Mouse (Mus musculus): ENCODE data around the gene Pcdh7.

Pcdh7 gene

GRCm38 (mm10) chr5:57803108-57803507 lies 85.3 kb downstream of the Pcdh7 start:
- no peak for DNase-seq

- no peak for DNase-seq
These were observed 86.1 kb downstream of the Pcdh7 start for GRCm38 (mm10) chr5:57803890-57804289.

- no peak for DNase-seq
These were observed 89.6 kb downstream of the Pcdh7 start for GRCm38 (mm10) chr5:57807350-57807749.

DNA sequence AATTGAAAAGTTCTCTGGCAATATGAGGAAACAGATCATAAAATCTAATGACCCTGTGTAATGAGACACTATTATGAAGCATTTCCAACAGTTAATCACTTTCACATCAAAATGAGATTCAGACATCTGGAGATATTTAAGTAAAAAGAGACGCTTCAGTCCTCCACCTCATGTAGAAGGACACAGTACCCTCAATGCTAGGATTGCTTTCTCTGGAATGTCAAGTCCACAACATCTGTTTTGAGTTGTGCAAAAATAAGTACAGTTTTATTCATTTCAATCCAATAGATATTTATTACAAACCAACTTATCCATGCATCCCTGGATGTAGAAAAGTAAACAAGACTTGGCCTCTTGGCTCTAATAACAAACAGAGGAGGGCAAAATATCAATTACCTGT lies 92.9 kb downstream of the Pcdh7 start:
- no peak for DNase-seq

- no peak for DNase-seq
These were observed 98.3 kb downstream of the Pcdh7 start for GRCm38 (mm10) chr5:57815964-57816589.

GRCm38 (mm10) chr5:57819788-57820187 lies 102.0 kb downstream of the Pcdh7 start:
- DNase-seq, result no peak

DNA sequence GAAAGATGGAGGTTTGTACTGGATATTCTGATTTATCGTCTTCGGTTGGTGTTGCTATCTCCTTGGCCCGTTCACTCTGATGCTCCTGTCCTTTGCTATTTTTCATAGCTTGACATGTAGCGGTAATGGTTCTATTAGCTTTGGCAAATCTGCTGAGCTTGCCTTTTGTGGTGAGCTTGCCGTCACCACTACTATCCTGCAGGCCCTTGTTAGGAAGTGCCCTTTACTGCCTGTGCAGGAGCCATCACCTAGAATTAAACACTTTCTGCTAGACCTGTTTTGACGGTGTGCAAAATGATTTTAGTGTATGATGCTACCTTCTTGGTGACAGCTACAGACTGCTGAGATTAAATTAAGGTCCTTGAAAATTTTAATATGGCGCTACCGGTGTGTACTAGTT lies 103.3 kb downstream of the Pcdh7 start:
- DNase-seq, result no peak

DNA sequence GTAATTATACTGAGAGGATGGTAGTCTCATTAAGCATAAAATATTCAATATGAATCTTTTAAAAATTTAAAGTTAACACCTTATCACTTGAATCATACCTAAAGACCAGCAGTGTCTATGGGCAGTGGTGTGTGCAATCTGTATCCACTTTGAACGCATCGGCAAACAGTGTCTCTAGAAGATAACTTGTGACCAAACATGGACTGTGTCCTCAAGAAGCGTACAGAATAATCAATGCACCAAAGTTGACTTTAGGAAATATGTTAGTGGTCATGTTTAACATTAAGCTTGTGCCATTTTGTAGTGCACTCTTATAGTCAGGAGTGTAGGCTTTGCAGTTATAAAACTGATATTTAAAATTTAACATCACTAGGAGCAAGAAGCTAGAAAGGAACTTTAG lies 110.7 kb downstream of the Pcdh7 start:
- no peak for DNase-seq

- no peak for DNase-seq
These were observed 119.4 kb downstream of the Pcdh7 start for GRCm38 (mm10) chr5:57837150-57837549.

- DNase-seq, result no peak
These were observed 123.8 kb downstream of the Pcdh7 start for GRCm38 (mm10) chr5:57841357-57842119.

DNA sequence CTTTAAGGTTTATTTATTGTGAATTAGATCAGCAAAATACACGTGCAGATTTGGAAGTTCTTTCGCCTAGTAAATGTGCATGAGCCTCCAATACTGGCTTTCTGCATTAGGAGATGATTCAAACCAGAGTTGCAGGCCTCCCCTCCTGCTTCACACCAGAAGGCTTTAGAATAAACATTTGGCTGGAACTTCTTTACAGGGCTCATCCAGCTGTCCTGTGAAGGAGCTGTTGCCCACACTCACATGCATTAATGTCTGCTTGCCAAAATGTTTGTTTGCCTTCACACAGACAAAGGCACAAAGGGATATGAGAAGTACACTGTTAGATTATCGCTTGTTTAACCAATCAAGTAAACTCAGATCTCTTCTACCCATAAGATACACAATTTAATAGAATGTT lies 129.7 kb downstream of the Pcdh7 start:
- no peak for DNase-seq

- no peak for DNase-seq
These were observed 132.3 kb downstream of the Pcdh7 start for GRCm38 (mm10) chr5:57850111-57850510.

- DNase-seq, result no peak
These were observed 139.5 kb downstream of the Pcdh7 start for GRCm38 (mm10) chr5:57857316-57857715.

DNA sequence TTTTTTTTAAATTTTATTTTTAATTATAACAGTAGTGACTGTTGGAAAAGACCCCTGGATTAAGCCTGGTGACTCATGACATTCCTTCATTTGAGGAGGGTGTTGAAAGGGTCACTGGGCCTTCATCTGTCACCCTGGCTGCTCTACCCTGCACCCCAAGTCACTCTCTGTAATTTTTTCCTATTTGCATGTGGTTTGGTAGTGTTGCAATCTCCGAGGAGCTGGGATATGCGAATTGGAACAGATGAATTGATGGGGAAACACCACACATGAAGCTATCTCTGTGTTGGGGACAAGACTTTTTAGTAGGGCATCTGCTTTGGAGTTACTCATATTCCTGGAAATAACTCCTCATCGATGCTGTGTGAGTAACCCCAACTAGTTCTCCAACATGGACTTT lies 146.5 kb downstream of the Pcdh7 start:
- DNase-seq, result no peak

- no peak for DNase-seq
These were observed 147.5 kb downstream of the Pcdh7 start for GRCm38 (mm10) chr5:57865256-57865655.

DNA sequence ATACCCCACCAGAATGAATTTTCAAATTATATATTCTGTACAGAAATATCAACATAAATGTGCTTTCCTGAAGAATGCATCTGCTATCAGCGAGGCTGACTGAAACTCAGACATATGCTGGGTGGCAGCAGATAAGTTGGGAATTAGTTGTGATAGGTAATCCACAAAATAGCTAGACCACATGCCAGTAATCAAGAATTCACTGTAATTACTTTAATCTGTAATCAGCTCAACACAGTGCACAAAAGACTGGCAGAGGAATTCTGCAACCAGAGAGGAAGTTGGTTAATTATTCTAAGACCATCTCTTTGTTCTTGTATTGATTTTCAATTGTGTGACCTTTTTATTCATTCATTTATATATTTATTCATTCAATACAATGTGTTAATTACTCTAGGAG lies 148.3 kb downstream of the Pcdh7 start:
- DNase-seq, result no peak

GRCm38 (mm10) chr5:57867906-57868305 lies 150.1 kb downstream of the Pcdh7 start:
- DNase-seq, result no peak

DNA sequence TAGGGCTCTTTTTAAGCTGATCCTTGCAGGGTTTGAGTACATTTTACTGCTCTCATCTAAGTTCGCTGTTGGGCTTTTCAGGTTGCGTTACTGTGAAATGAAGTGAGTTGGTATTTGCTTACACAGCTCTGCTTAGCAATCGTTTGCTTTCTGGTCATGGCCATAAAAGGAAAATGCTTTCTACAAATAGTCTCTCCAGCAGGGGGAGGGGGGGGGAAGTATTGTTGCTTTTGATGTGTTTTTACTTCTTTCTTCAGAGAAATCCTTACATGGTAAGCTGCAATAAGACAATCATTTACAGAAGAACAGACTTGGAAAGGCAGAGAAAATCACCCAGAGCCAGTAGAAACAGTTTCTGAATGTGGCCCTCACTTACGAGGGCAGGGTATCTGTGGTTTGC lies 150.9 kb downstream of the Pcdh7 start:
- DNase-seq, result no peak

GRCm38 (mm10) chr5:57870727-57871126 lies 153.0 kb downstream of the Pcdh7 start:
- no peak for DNase-seq

DNA sequence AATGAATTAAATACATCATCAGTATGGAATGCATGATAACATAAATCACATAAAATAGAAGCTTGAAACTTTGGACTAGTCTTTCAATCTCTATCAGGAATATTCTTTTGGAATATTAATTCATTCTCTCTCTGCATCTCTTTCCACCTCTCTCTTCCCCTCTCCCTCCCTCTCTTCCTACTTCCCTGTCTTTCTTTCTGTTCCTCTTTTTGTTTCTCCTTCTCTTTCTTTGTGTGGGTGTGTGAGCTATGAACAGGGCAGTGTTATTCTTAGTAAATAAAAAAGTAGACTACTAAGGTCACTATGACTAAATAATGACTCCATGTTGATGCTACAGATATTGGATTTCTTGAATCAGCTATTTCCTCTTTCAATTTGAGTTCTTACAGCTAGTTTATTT lies 167.2 kb downstream of the Pcdh7 start:
- DNase-seq, result no peak

- DNase-seq, result no peak
These were observed 181.3 kb downstream of the Pcdh7 start for GRCm38 (mm10) chr5:57899018-57899614.

GRCm38 (mm10) chr5:57907218-57907617 lies 189.5 kb downstream of the Pcdh7 start:
- no peak for DNase-seq

- DNase-seq, result no peak
These were observed 203.4 kb downstream of the Pcdh7 start for GRCm38 (mm10) chr5:57921140-57921539.

GRCm38 (mm10) chr5:57931331-57931730 lies 213.6 kb downstream of the Pcdh7 start:
- DNase-seq, result no peak

Data from thymus, postnatal 14 days (tissue).